Mouse (Mus musculus): ENCODE measurements around the gene Plcl1.
"Not testable (repeated sequence)": the region's sequence is repeated elsewhere in the genome, so short reads cannot be mapped to it uniquely, and the experiment has no call there.

- TF ChIP-seq GATA2 (IDR thresholded peaks at IDR 0.05; ENCODE audit: borderline replicate concordance, low read depth, low read length); TAL1 (conservative IDR thresholded peaks at IDR 0.05; ENCODE audit: low read depth, low read length): not testable (repeated sequence)
Observed at GRCm38 (mm10) chr1:55512799-55513198, 107.1 kb downstream of the Plcl1 start.
